Mouse (Mus musculus) heart, adult 2 months (tissue): ENCODE data around the gene Arhgef10l. TPM values are rescaled to one million over a fixed set of nuclear protein-coding genes. Genes with fewer than 3 reads are reported as not detected.
A peak's percentile ranks its signal among the peaks of the same experiment; 100 is the strongest.

Source experiments
- DNase-seq, 2 experiments: peaks; one replicate each; pipeline ENCODE4 v3.0.0; 2021
- H3K27ac ChIP-seq: fragments of 200-600 bp; 2 replicates; pipeline ENCODE4 v1.8.1; 2022
- H3K27me3 ChIP-seq: fragments of 200-500 bp; 2 replicates; pipeline ENCODE4 v1.6.1; 2012; ENCODE audit warnings: mild to moderate bottlenecking, low read length, inconsistent platforms, mixed read lengths; ENCODE audit not compliant: control insufficient read depth, insufficient read depth
- H3K36me3 ChIP-seq: fragments of 200-500 bp; 2 replicates; pipeline ENCODE4 v1.6.1; 2012; ENCODE audit warnings: low read length, inconsistent platforms; ENCODE audit not compliant: control insufficient read depth, insufficient read depth
- H3K4me1 ChIP-seq: fragments of 200-500 bp; 2 replicates; pipeline ENCODE4 v1.6.1; 2011; ENCODE audit warnings: low read length; ENCODE audit not compliant: control insufficient read depth, insufficient read depth
- H3K4me3 ChIP-seq: fragments of 200-600 bp; 2 replicates; pipeline ENCODE4 v1.8.1; 2022
- H3K79me2 ChIP-seq: fragments of 200-500 bp; replicated peaks from 2 replicates; pipeline ENCODE4 v1.6.1; 2012; ENCODE audit warnings: mild to moderate bottlenecking, inconsistent platforms, low read length, moderate library complexity, mixed read lengths; ENCODE audit not compliant: control insufficient read depth, insufficient read depth
- H3K9ac ChIP-seq: fragments of 200-500 bp; 2 replicates; pipeline ENCODE4 v1.6.1; 2012; ENCODE audit warnings: low read depth, mild to moderate bottlenecking, control low read depth, inconsistent platforms, low read length, mixed read lengths
- CTCF ChIP-seq: fragments of 200-600 bp; IDR thresholded peaks from 2 replicates; pipeline ENCODE4 v1.8.1; 2022; ENCODE audit warnings: antibody characterized with exemption, mild to moderate bottlenecking, moderate library complexity
- EP300 ChIP-seq: fragments of 200-500 bp; IDR thresholded peaks from 2 replicates; pipeline ENCODE4 v1.6.1; 2011; ENCODE audit warnings: low read depth, low read length, control low read depth; ENCODE audit not compliant: insufficient read depth
- POLR2A ChIP-seq: fragments of 200-500 bp; IDR thresholded peaks from 2 replicates; pipeline ENCODE4 v1.6.1; 2011; ENCODE audit warnings: mild to moderate bottlenecking, low read depth, low read length, control low read depth; ENCODE audit not compliant: insufficient read depth
- WGBS: fragments of 180-500 bp; shearing (Covaris S2); methylation state at CpG from one replicate; pipeline ENCODE4 v1.1.7; 2018; 5-methylcytosine and 5-hydroxymethylcytosine counted together
- intact Hi-C: fragments of 180-260 bp; cut with DNase I; formaldehyde crosslinking; loops from one replicate; pipeline ENCODE4 v1.15.1; 2025
- polyA plus RNA-seq: library from polyadenylated mRNA; depleted of rRNA; stranded (reverse); fragments of >200 nt; gene quantifications from 2 replicates; pipeline ENCODE4 v1.2.3, GENCODE M21; 2012
- total RNA-seq, 2 experiments: library from RNA; stranded (reverse); gene quantifications; 2 replicates each; pipeline ENCODE4 v1.2.3; 2021

Gene Arhgef10l
- total and polyA plus RNA-seq, 3 experiments = 54.7 to 74.4 (median 61.0) TPM

DNA sequence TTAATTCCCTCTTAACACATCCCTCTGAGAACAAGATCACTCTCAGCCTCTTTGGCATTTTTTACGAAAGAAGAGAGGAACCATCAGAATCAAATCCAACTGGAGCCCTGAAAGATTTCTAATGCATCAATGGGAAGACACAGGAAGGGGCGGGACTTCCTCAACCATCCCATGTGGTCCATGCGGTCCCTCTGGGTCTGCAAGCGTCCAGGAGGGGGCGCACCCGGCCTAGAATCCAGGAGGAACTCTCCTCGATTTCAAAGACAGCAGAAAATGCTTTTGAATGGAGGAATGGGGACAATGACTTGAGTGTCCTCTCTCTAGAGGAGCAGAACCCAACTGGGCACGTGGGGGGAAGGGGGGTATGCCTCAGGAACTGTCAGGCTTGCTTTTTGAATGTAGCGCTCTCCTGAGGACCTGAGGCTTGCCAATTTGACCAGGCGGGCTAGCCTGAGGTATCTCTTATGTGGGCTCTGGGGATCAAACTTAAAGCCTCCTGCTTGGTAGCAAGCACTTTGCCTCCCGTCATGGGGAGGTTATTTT is 73.5 kb downstream of the Arhgef10l start:
- no peaks in the 10 kb centered on the region for H3K4me1 ChIP-seq
- no peak overlapping the region for H3K27ac ChIP-seq
- H3K36me3 ChIP-seq = no peaks in the 10 kb centered on the region
- DNase-seq = peak; percentile 80 to 88
- TF ChIP-seq POLR2A (no peak), EP300 (peak; percentile 72; the same call in 1 of the 2 replicates), CTCF (peak; percentile 88)
- no peak overlapping the region for H3K4me3 ChIP-seq
- H3K27me3 ChIP-seq = no peaks in the 10 kb centered on the region
- no peaks in the 10 kb centered on the region for H3K79me2 ChIP-seq
- no peak overlapping the region for H3K9ac ChIP-seq
- 29% methylated on average over 11 of the region's 11 CpGs for WGBS
- intact Hi-C loops = loop anchor here (1.0 kb wide), 1 partner anchor 82 kb away; no protein-coding TSS in a partner anchor

DNA sequence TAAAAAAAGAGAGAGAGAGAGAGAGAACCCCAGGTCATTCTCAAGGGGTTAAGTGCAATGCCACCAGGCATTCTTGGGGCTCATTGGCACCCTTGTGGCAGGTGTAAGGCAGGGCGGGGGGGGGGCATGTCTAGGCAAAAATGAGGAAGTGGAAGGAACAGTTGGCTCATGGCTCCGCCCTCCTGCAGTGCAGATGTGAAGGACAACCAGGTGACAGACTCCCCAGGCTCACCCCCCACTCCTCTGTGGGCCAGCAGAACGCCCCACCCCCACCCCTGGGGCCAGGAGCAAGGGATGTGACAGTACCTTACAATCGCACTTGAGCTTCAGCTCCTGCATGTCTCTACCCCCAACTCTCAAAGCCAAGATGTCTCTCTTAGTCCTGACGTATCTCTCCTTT is 79.3 kb downstream of the Arhgef10l start:
- Histone ChIP-seq H3K27me3 (no peaks in the 10 kb centered on the region), H3K36me3 (no peaks in the 10 kb centered on the region), H3K27ac (no peak overlapping the region), H3K4me1 (no peaks in the 10 kb centered on the region), H3K9ac (no peak overlapping the region), H3K79me2 (no peaks in the 10 kb centered on the region), H3K4me3 (no peak overlapping the region)
- TF ChIP-seq EP300 = no peak
- TF ChIP-seq POLR2A = no peak
- TF ChIP-seq CTCF = no peak
- intact Hi-C loops = no loop called here
- WGBS = 81% methylated on average over 5 of the region's 5 CpGs
- DNase-seq = peak in 1 of 2 experiments; percentile 23

DNA sequence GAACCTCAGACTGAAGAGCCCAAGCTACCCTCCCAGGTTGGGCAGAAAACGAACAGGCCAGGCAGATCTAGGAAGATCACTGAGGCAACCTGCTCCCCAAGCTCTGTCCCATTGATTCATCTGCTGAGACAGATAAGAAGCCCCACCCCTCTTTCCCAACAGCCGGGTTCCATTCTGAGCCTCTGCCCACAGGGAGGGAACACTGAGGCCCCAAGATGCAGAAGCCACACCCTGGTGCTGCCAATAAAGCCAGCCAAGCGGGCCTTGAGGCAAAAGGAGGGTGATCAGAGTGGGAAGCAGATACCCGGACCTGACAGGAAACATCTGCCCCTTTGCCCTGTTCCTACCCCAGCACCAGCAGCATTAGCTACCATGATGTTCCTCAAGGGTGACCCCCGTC is 81.6 kb downstream of the Arhgef10l start:
- no peak for DNase-seq
- TF ChIP-seq POLR2A = no peak
- TF ChIP-seq CTCF = no peak
- TF ChIP-seq EP300 = no peak
- Histone ChIP-seq H3K79me2 (no peaks in the 10 kb centered on the region), H3K4me3 (no peak overlapping the region), H3K36me3 (no peaks in the 10 kb centered on the region), H3K9ac (no peak overlapping the region), H3K4me1 (no peaks in the 10 kb centered on the region), H3K27ac (no peak overlapping the region), H3K27me3 (no peaks in the 10 kb centered on the region)
- intact Hi-C loops = no loop called here
- 55% methylated on average over 5 of the region's 5 CpGs for WGBS

DNA sequence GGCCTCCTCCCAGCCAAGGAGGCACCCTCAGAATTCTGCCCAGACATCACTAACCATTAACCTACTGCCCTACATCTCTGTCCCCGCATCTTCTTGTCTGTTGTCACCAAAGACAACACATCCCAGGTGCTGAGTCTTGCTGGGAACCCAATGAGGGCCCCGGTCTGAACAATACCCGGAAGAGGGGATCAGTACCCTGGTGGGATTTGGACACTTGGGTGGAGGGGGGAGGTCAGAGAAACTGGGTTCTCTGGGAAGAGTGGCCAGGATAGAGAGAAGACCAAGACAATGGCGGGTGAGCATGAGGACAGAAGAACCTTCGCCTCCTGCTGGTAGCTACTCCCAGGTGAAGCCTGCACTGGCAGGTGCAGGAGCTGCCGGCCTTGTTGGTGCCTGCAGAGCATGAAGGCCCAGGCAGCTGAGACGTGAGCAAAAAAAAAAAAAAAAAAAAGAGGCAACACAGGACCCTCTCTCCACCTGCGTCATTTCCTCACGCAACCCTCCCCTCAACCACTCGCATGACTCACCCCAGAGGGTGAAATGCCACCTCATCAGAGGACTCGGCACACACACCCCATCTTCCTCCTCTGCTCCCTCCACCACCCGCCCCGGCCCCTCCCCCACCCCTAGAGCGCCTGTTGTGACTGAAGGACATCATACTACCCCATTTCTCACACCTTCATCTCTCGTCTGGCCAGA is 83.3 kb downstream of the Arhgef10l start:
- no peak overlapping the region for H3K4me3 ChIP-seq

DNA sequence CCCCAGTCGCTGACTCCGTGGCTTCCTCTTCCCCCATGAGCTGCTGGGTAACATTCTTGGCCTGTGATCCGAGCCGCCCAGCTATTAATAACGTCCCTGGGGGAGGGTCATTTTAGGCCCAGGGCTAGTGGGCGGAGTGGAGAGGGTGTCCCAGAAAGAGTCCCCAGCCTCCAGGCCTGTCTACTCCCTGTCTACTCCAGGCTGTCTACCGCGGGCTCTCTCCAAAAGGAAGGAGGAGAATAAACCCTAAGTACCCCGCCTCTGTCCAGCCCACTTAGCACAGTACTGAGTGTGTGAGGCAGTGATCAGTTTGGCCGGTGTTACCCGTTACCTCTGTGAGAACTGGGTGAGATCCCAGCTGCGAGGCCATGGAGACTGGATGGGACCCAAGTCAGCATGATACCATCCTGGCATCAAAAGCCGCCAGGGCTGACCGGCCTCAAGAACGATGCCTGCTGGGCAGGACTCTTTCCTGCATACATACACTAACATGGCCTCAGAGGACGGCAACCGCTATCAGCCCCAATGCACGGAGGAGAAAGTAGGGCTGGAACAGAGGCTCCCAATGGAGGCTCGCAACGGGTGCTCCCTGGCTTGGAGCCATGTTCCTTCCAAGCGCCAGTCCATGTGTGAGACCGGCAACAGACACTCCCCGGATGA is 84.0 kb downstream of the Arhgef10l start:
- Histone ChIP-seq H3K4me3 (peak overlapping the region; percentile 51; the same call in 1 of the 2 replicates), H3K79me2 (no peaks in the 10 kb centered on the region), H3K27ac (peak overlapping the region; percentile 92), H3K9ac (peak overlapping the region; percentile 70), H3K27me3 (no peaks in the 10 kb centered on the region), H3K36me3 (no peaks in the 10 kb centered on the region), H3K4me1 (no peaks in the 10 kb centered on the region)
- peak; percentile 64; the same call in 1 of the 2 replicates for TF ChIP-seq POLR2A
- no peak for TF ChIP-seq CTCF
- intact Hi-C loops = no loop called here
- DNase-seq = peak; percentile 75 to 87
- 30% methylated on average over 23 of the region's 23 CpGs for WGBS

More for the DNA sequence above, 83.3 kb downstream of the Arhgef10l start:
- no peak for DNase-seq
- 83% methylated on average over 15 of the region's 15 CpGs for WGBS
- peak overlapping the region; percentile 92 for H3K27ac ChIP-seq
- no peaks in the 10 kb centered on the region for H3K36me3 ChIP-seq
- intact Hi-C loops = no loop called here
- H3K9ac ChIP-seq = no peak overlapping the region
- H3K27me3 ChIP-seq = no peaks in the 10 kb centered on the region
- H3K4me1 ChIP-seq = no peaks in the 10 kb centered on the region
- TF ChIP-seq EP300 (no peak), CTCF (no peak), POLR2A (no peak)
- H3K79me2 ChIP-seq = no peaks in the 10 kb centered on the region

DNA sequence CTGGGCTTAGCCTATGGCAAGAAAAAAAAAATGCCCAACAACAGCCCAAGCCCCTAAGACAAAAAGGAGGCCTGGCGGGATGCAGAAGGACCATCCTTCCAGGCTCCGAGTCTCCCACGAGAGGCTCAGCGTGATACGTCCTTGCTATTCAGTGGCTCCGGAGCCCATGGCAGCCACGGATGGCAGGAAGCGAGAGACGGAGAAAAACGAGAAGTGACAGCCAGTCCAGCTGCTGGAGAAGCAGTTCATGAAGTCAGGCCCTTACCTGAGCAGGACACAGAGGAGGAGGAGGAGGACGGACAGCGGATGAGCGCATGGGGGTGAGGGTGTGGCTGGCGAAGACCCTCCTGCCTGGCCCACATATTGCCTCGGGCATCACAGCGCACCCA is 84.5 kb downstream of the Arhgef10l start:
- no peaks in the 10 kb centered on the region for H3K36me3 ChIP-seq
- H3K27ac ChIP-seq = peak overlapping the region; percentile 92
- intact Hi-C loops = no loop called here
- 51% methylated on average over 16 of the region's 16 CpGs for WGBS
- no peaks in the 10 kb centered on the region for H3K4me1 ChIP-seq
- no peaks in the 10 kb centered on the region for H3K27me3 ChIP-seq
- H3K9ac ChIP-seq = peak overlapping the region; percentile 70
- no peak for TF ChIP-seq POLR2A
- no peak for TF ChIP-seq CTCF
- no peak for TF ChIP-seq EP300
- no peaks in the 10 kb centered on the region for H3K79me2 ChIP-seq
- H3K4me3 ChIP-seq = peak overlapping the region; percentile 51
- no peak for DNase-seq
